Mouse (Mus musculus): ENCODE results near the gene Smoc2. TPM values are rescaled to one million over a fixed set of nuclear protein-coding genes. Genes with fewer than 3 reads are reported as not detected.

Smoc2 gene
- polyA plus RNA-seq, 1 experiment from 2014 or later = 31.5 TPM

DNA sequence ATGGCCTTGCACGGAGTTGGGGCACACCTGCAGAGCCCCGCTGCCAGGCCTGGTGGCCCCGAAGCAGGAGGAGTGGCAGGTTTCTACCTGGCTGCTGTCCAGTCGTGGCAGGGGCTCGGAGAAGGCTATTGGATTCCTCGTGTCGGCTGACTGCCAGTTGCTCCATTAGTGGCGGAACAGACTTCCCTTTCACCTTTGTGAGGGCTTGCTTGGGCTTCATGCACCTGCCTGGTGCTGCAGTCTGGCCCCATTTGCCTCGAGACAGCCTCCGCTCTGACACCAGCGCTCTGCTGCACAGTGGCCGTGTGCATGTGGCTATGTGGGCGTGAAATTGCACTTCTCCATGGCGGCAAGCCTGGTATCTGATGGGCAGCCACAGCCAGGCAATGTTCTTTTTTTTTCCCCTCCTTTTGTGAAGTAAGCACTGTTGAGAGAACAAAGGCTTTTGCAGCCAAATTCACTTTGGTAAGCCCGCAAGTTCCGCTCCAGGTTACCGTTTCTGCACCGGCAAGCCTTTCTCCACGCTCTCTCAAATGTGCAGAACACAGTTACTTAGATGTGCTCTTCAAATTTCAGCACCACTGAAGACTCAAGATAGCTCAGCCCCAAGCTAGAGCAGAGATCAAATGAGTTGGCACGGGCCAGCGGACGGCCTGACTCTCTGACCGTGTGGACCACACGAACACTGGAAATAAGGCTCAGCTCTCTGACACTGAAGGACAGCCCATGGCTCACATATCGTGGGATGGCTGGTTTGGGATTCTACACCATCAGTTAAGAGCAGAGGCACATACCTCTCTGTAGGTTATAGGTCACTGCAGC, 93.2 kb downstream of the Smoc2 start:
- no peak for DNase-seq (ENCODE audit: low spot score)
- Histone ChIP-seq H3K4me1 (no peaks in the 10 kb centered on the region), H3K36me3 (no peaks in the 10 kb centered on the region), H3K27ac (no peak overlapping the region), H3K4me3 (no peak overlapping the region), H3K27me3 (ENCODE audit: insufficient read depth, poor library complexity, severe bottlenecking) (peaks cover 100% of the 10 kb centered on the region), H3K9me3 (no peaks in the 10 kb centered on the region)
- WGBS = 79% methylated on average over 25 of the region's 25 CpGs

DNA sequence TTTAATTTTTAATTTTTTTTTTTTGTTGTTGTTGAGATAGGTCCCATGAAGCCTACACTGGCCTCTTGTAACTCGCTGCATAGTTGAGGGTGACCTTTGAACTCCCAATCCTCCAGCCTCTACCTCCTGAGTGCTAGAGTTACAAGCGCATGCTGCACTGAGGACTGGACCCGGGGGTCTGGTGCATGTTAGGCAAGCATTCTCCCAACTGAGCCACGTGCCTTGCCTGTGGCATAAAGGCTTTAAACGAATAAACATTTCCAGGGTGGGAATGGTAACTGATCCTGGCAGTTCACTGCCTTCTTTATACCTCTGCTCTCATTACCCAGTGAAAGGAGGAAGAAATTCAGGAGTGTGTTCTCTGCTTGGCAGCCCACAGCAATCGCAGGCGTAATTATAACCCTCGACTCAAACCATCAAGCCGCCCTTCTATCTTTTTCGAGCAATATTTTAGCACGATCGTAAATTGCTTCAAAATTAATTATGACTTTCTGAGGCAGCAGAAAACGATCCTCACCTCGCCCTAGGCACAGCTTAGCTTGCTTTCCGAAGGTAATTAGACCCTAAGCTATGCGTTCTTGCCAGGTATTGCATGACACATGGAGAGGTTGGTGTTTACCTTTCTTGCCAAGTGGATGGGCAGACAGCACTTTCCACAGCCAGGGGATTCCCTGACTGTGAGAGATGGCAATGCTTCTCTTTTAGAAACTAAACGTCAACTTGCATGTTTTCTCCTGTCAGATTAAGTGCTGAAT, 99.6 kb downstream of the Smoc2 start:
- Histone ChIP-seq H3K4me3 (no peak overlapping the region), H3K27ac (no peak overlapping the region), H3K27me3 (ENCODE audit: insufficient read depth, poor library complexity, severe bottlenecking) (peaks cover 99% of the 10 kb centered on the region), H3K4me1 (peaks cover 19% of the 10 kb centered on the region), H3K36me3 (no peaks in the 10 kb centered on the region), H3K9me3 (no peaks in the 10 kb centered on the region)
- WGBS = 71% methylated on average over 17 of the region's 17 CpGs
- no peak for DNase-seq (ENCODE audit: low spot score)

- DNase-seq (ENCODE audit: low spot score) = no peak
- Histone ChIP-seq H3K4me3 (no peak overlapping the region), H3K36me3 (no peaks in the 10 kb centered on the region), H3K27ac (no peak overlapping the region), H3K27me3 (ENCODE audit: insufficient read depth, poor library complexity, severe bottlenecking) (peaks cover 99% of the 10 kb centered on the region), H3K4me1 (peaks cover 19% of the 10 kb centered on the region), H3K9me3 (no peaks in the 10 kb centered on the region)
- WGBS = 72% methylated on average over 2 of the region's 2 CpGs
Observed at GRCm38 (mm10) chr17:14379518-14379917, 100.2 kb downstream of the Smoc2 start.

- no peak for DNase-seq (ENCODE audit: low spot score)
- Histone ChIP-seq H3K36me3 (no peaks in the 10 kb centered on the region), H3K4me3 (no peak overlapping the region), H3K27me3 (ENCODE audit: insufficient read depth, poor library complexity, severe bottlenecking) (peaks cover 99% of the 10 kb centered on the region), H3K9me3 (no peaks in the 10 kb centered on the region), H3K4me1 (peaks cover 19% of the 10 kb centered on the region), H3K27ac (no peak overlapping the region)
- WGBS = 79% methylated on average over 3 of the region's 3 CpGs
Observed at GRCm38 (mm10) chr17:14379966-14380365, 100.7 kb downstream of the Smoc2 start.

GRCm38 (mm10) chr17:14380526-14380925, 101.2 kb downstream of the Smoc2 start:
- Histone ChIP-seq H3K27me3 (ENCODE audit: insufficient read depth, poor library complexity, severe bottlenecking) (peaks cover 99% of the 10 kb centered on the region), H3K36me3 (no peaks in the 10 kb centered on the region), H3K9me3 (no peaks in the 10 kb centered on the region), H3K27ac (no peak overlapping the region), H3K4me1 (peaks cover 19% of the 10 kb centered on the region), H3K4me3 (no peak overlapping the region)
- no peak for DNase-seq (ENCODE audit: low spot score)
- WGBS = 65% methylated on average over 12 of the region's 12 CpGs

DNA sequence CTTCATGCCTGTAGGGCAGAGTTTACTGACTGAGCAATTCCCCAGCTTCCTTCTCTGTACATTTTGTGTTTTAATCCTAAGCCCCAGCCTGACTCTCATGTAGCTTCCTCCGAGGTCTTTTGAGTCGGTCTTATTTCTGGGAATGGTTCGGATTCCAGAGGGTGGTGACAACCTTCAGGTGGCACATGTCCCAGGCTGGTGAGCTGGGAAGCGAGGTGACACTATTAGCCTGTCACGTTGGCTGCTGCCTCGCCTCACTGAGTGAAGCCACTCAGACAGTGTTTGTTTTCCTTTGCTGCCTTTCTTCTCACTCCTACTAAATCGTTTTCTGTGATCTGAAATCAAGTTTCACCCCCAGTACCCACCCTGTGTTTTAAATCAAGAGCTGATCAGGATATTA, 102.2 kb downstream of the Smoc2 start:
- Histone ChIP-seq H3K27ac (no peak overlapping the region), H3K27me3 (ENCODE audit: insufficient read depth, poor library complexity, severe bottlenecking) (peaks cover 99% of the 10 kb centered on the region), H3K36me3 (no peaks in the 10 kb centered on the region), H3K9me3 (no peaks in the 10 kb centered on the region), H3K4me1 (peaks cover 19% of the 10 kb centered on the region), H3K4me3 (no peak overlapping the region)
- 16% methylated on average over 7 of the region's 7 CpGs for WGBS
- no peak for DNase-seq (ENCODE audit: low spot score)

- H3K9me3 ChIP-seq = no peaks in the 10 kb centered on the region
- peaks cover 99% of the 10 kb centered on the region for H3K27me3 ChIP-seq (ENCODE audit: insufficient read depth, poor library complexity, severe bottlenecking)
- no peaks in the 10 kb centered on the region for H3K36me3 ChIP-seq
- 77% methylated on average over 4 of the region's 4 CpGs for WGBS
- H3K4me3 ChIP-seq = no peak overlapping the region
- no peak overlapping the region for H3K27ac ChIP-seq
- peaks cover 25% of the 10 kb centered on the region for H3K4me1 ChIP-seq
- DNase-seq (ENCODE audit: low spot score) = no peak
Observed at GRCm38 (mm10) chr17:14383981-14384380, 104.7 kb downstream of the Smoc2 start.

DNA sequence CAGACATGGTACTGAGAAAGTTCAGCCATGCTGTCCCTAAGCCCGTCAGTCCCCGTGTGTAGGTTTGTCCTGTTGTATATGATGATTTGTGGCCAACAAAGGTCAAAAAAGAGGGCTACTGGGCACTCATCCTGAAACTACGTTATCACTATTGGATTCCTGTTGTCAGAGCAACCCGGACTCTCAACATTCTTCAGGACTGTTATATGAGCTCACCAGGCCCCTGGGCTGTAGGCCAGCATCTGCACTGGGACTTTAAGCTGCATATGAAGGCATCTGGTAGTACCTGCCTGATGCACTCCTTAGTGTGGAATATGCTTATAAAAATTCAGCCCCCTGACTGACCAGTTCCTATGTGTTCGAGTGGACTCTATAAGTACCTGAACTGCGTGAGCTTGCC, 105.7 kb downstream of the Smoc2 start:
- WGBS = 65% methylated on average over 6 of the region's 6 CpGs
- Histone ChIP-seq H3K4me3 (no peak overlapping the region), H3K4me1 (peaks cover 25% of the 10 kb centered on the region), H3K27ac (no peak overlapping the region), H3K36me3 (no peaks in the 10 kb centered on the region), H3K9me3 (no peaks in the 10 kb centered on the region), H3K27me3 (ENCODE audit: insufficient read depth, poor library complexity, severe bottlenecking) (peaks cover 99% of the 10 kb centered on the region)
- DNase-seq (ENCODE audit: low spot score) = no peak

DNA sequence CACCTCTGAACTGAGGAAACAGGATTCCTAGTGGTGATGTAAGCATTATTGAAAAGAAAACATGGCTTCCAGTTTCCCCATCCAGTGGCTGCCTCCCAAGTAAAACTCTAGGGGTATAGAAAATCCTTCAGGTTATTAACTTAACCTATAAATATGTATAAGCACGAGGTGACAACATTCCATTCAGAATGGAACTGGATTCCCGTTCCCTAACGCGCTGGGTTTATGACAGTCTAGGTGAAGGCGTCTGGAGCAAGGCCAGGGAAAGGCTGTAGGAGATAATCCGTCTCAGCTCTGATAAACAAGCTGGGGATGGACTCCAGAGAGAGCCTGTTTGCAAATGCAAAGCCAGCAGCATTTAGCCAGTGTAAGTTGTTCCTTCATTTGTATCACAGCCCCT, 108.0 kb downstream of the Smoc2 start:
- no peak overlapping the region for H3K27ac ChIP-seq
- no peaks in the 10 kb centered on the region for H3K9me3 ChIP-seq
- peaks cover 20% of the 10 kb centered on the region for H3K4me1 ChIP-seq
- H3K27me3 ChIP-seq (ENCODE audit: insufficient read depth, poor library complexity, severe bottlenecking) = peaks cover 97% of the 10 kb centered on the region
- H3K4me3 ChIP-seq = no peak overlapping the region
- WGBS = 37% methylated on average over 6 of the region's 6 CpGs
- no peak for DNase-seq (ENCODE audit: low spot score)
- H3K36me3 ChIP-seq = no peaks in the 10 kb centered on the region

DNA sequence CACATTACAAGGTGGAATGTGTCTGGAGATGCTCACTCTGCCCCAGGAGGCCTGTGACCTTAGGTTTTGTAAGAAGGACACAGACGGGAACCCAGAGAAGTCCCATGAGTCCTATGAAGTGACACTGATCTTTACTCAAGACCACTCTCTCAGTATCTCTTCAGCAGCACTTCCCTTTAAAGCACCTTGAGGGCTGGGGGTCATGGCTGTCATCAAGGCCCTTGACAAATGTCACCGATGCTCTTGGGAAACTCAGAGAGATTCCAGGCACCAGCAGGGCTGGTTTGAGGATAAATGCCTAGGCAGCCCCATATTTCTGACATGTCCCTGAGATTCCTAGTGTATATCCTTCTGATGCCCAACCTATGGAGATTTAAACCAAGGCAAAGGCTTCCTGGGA, 113.1 kb downstream of the Smoc2 start:
- peaks cover 89% of the 10 kb centered on the region for H3K27me3 ChIP-seq (ENCODE audit: insufficient read depth, poor library complexity, severe bottlenecking)
- peaks cover 14% of the 10 kb centered on the region; the same call in 1 of the 2 replicates for H3K4me1 ChIP-seq
- peak; percentile 85 for DNase-seq (ENCODE audit: low spot score)
- no peak overlapping the region for H3K4me3 ChIP-seq
- WGBS = 11% methylated on average over 2 of the region's 2 CpGs
- H3K9me3 ChIP-seq = no peaks in the 10 kb centered on the region
- H3K27ac ChIP-seq = no peak overlapping the region
- no peaks in the 10 kb centered on the region for H3K36me3 ChIP-seq

DNA sequence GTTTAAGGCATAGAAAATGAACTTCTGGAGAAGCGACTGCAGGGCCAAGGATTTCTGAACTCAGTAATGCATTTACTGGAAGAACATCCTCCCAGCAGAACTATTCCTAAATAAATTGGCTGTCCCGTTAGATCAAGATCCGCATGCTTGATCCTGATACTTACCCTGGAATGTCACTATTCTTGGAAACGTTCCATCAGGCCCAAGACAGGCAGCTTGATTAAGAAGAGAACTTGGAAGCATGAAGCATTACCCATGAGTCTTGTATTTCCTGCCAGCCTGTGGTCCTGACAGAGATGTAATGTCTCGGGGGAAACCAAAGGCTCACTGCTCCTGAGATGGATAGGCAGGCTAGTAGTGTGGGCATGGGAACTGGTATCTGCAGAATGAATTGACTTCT, 115.6 kb downstream of the Smoc2 start:
- Histone ChIP-seq H3K4me1 (peaks cover 14% of the 10 kb centered on the region; the same call in 1 of the 2 replicates), H3K27ac (no peak overlapping the region), H3K36me3 (no peaks in the 10 kb centered on the region), H3K27me3 (ENCODE audit: insufficient read depth, poor library complexity, severe bottlenecking) (peaks cover 89% of the 10 kb centered on the region), H3K9me3 (no peaks in the 10 kb centered on the region), H3K4me3 (no peak overlapping the region)
- no peak for DNase-seq (ENCODE audit: low spot score)
- WGBS = 64% methylated on average over 5 of the region's 5 CpGs

GRCm38 (mm10) chr17:14397456-14397855, 118.2 kb downstream of the Smoc2 start:
- H3K36me3 ChIP-seq = no peaks in the 10 kb centered on the region
- 65% methylated on average over 5 of the region's 5 CpGs for WGBS
- peaks cover 4% of the 10 kb centered on the region; the same call in 1 of the 2 replicates for H3K4me1 ChIP-seq
- peaks cover 93% of the 10 kb centered on the region for H3K27me3 ChIP-seq (ENCODE audit: insufficient read depth, poor library complexity, severe bottlenecking)
- no peak for DNase-seq (ENCODE audit: low spot score)
- H3K4me3 ChIP-seq = no peak overlapping the region
- H3K27ac ChIP-seq = no peak overlapping the region
- no peaks in the 10 kb centered on the region for H3K9me3 ChIP-seq

- H3K27me3 ChIP-seq (ENCODE audit: insufficient read depth, poor library complexity, severe bottlenecking) = peaks cover 98% of the 10 kb centered on the region
- no peak overlapping the region for H3K27ac ChIP-seq
- no peaks in the 10 kb centered on the region for H3K9me3 ChIP-seq
- WGBS = 83% methylated on average over 8 of the region's 8 CpGs
- H3K36me3 ChIP-seq = no peaks in the 10 kb centered on the region
- H3K4me3 ChIP-seq = no peak overlapping the region
- H3K4me1 ChIP-seq = no peaks in the 10 kb centered on the region
- no peak for DNase-seq (ENCODE audit: low spot score)
Observed at GRCm38 (mm10) chr17:14398650-14399424, 119.5 kb downstream of the Smoc2 start.
